Mouse (Mus musculus) activated CD4-positive, CD25-positive, alpha-beta regulatory T cell (primary cell): ENCODE measurements around the gene Rplp2. TPM values are rescaled to one million over a fixed set of nuclear protein-coding genes. Genes with fewer than 3 reads are reported as not detected.

Experiments used
- polyA plus RNA-seq, 2 experiments: library from polyadenylated mRNA; unstranded; fragments of 100-300 nt; shearing (Covaris generic); gene quantifications; one replicate each; pipeline ENCODE4 v1.2.1; 2017

Rplp2 gene
- polyA plus RNA-seq = 1,000 to 10,000 TPM; 1,171 to 2,116 TPM

GRCm38 (mm10) chr7:141447110-141447991 is at the start of gene Rplp2:
TSS of gene Rplp2 (plus strand) at chr7:141447370.

GRCm38 (mm10) chr7:141413809-141414584 is 33.2 kb upstream of the Rplp2 start, which contains the start of gene Gatd1:
TSS of gene Gatd1 (minus strand) at chr7:141414136.

GRCm38 (mm10) chr7:141429310-141429709 is 17.9 kb upstream of the Rplp2 start, which contains the start of gene Cend1:
TSS of gene Cend1 (minus strand) at chr7:141429491.

GRCm38 (mm10) chr7:141437178-141438120 is 9.7 kb upstream of the Rplp2 start, which contains the start of gene Slc25a22:
TSS of gene Slc25a22 (minus strand) at chr7:141437892.

GRCm38 (mm10) chr7:141443828-141444237 is 3.3 kb upstream of the Rplp2 start, which contains the start of gene Pidd1:
TSS of gene Pidd1 (minus strand) at chr7:141444025.

GRCm38 (mm10) chr7:141454967-141455551 is 7.9 kb downstream of the Rplp2 start, which contains the start of gene Pnpla2:
TSS of gene Pnpla2 (plus strand) at chr7:141455198.

GRCm38 (mm10) chr7:141460391-141461113 is 13.4 kb downstream of the Rplp2 start, which contains the start of gene Cracr2b:
TSS of gene Cracr2b (plus strand) at chr7:141461094.

GRCm38 (mm10) chr7:141467230-141468030 is 20.3 kb downstream of the Rplp2 start, which contains the start of gene Cd151:
TSS of gene Cd151 (plus strand) at chr7:141467392.

GRCm38 (mm10) chr7:141475011-141475804 is 28.0 kb downstream of the Rplp2 start, which contains the start of the genes Polr2l and Tspan4:
TSS of gene Polr2l (minus strand) at chr7:141475132.
TSS of gene Tspan4 (plus strand) at chr7:141475240.

Other genes with a start within 250 kb of the Rplp2 start
- gene Lmntd2, start 233.3 kb upstream of the Rplp2 start, polyA plus RNA-seq = 1 to 10 TPM; 8.3 to 9.9 TPM
- 10 to 100 TPM; 18.6 to 23.4 TPM for gene Rassf7, start 231.5 kb upstream of the Rplp2 start, polyA plus RNA-seq
- gene Phrf1, start 218.6 kb upstream of the Rplp2 start, polyA plus RNA-seq = 10 to 100 TPM; 55.5 to 85.8 TPM
- gene Irf7, start 180.9 kb upstream of the Rplp2 start, polyA plus RNA-seq = 100 to 1,000 TPM; 105 to 126 TPM
- gene Cdhr5, start 170.6 kb upstream of the Rplp2 start, polyA plus RNA-seq = under 1 TPM in 1 of 2 experiments, not detected in 1; 0.07 TPM
- not detected for gene Sct, start 168.2 kb upstream of the Rplp2 start, polyA plus RNA-seq
- gene Drd4, start 155.4 kb upstream of the Rplp2 start, polyA plus RNA-seq = under 1 TPM in 1 of 2 experiments, not detected in 1; 0.06 TPM
- 10 to 100 TPM; 48.0 to 58.2 TPM for gene Deaf1, start 119.7 kb upstream of the Rplp2 start, polyA plus RNA-seq
- 10 to 100 TPM; 37.5 to 40.6 TPM for gene Tmem80, start 119.6 kb upstream of the Rplp2 start, polyA plus RNA-seq
- gene Eps8l2, start 108.5 kb upstream of the Rplp2 start, polyA plus RNA-seq = under 1 TPM in 1 of 2 experiments, not detected in 1; 0.09 TPM
- gene Taldo1, start 55.2 kb upstream of the Rplp2 start, polyA plus RNA-seq = 100 to 1,000 TPM; 342 to 415 TPM
- gene Gatd1, start 33.2 kb upstream of the Rplp2 start, polyA plus RNA-seq = 10 to 100 TPM; 72.8 to 73.0 TPM
- under 1 TPM; 0.39 to 0.96 TPM for gene Cend1, start 17.9 kb upstream of the Rplp2 start, polyA plus RNA-seq
- 10 to 100 TPM; 56.7 to 57.4 TPM for gene Slc25a22, start 9.5 kb upstream of the Rplp2 start, polyA plus RNA-seq
- 10 to 100 TPM; 10.4 to 10.6 TPM for gene Pidd1, start 3.3 kb upstream of the Rplp2 start, polyA plus RNA-seq
- 10 to 100 TPM; 88.2 to 90.1 TPM for gene Pnpla2, start 7.8 kb downstream of the Rplp2 start, polyA plus RNA-seq
- gene Cracr2b, start 13.7 kb downstream of the Rplp2 start, polyA plus RNA-seq = under 1 TPM in 1 of 2 experiments, not detected in 1; 0.59 TPM
- 10 to 100 TPM in 1 of 2 experiments, 1 to 10 TPM in 1; 6.6 to 10.4 TPM for gene Cd151, start 20.0 kb downstream of the Rplp2 start, polyA plus RNA-seq
- 10 to 100 TPM; 33.5 to 36.8 TPM for gene Polr2l, start 27.8 kb downstream of the Rplp2 start, polyA plus RNA-seq
- 1 to 10 TPM; 2.9 to 3.2 TPM for gene Tspan4, start 27.9 kb downstream of the Rplp2 start, polyA plus RNA-seq
- gene Chid1, start 92.5 kb downstream of the Rplp2 start, polyA plus RNA-seq = 10 to 100 TPM; 10.7 to 19.5 TPM
- 10 to 100 TPM; 35.9 to 51.1 TPM for gene Ap2a2, start 114.8 kb downstream of the Rplp2 start, polyA plus RNA-seq
- gene Muc6, start 207.9 kb downstream of the Rplp2 start, polyA plus RNA-seq = under 1 TPM; 0.14 to 0.36 TPM
- under 1 TPM; 0.16 to 0.36 TPM for gene Muc2, start 243.0 kb downstream of the Rplp2 start, polyA plus RNA-seq